Mouse (Mus musculus) neutrophil, adult 5-6 weeks (primary cell): ENCODE measurements around the gene Snrpc. TPM values are rescaled to one million over a fixed set of nuclear protein-coding genes. Genes with fewer than 3 reads are reported as not detected.

Source experiments
- ATAC-seq: fragments of 151-379, 151-347 bp; 2 replicates; pipeline ENCODE4 v1.8.0; 2017; ENCODE audit warnings: mild to moderate bottlenecking, moderate TSS enrichment; ENCODE audit not compliant: insufficient number of reproducible peaks, poor library complexity, low FRiP score, severe bottlenecking; ENCODE audit errors: extremely low read depth
- total RNA-seq: library from RNA; stranded (forward); fragments of 200-1000 nt; gene quantifications from 2 replicates; pipeline ENCODE4 v1.2.3, GENCODE M21; 2017

The Snrpc gene
- total RNA-seq, 1 experiment from 2014 or later, result 74.8 TPM

GRCm38 (mm10) chr17:27856265-27856797 lies 18.4 kb downstream of the Snrpc start, which contains the start of gene Uhrf1bp1:
Gene Uhrf1bp1 (plus strand): TSS chr17:27856441.
- peak; percentile 61 for ATAC-seq

DNA sequence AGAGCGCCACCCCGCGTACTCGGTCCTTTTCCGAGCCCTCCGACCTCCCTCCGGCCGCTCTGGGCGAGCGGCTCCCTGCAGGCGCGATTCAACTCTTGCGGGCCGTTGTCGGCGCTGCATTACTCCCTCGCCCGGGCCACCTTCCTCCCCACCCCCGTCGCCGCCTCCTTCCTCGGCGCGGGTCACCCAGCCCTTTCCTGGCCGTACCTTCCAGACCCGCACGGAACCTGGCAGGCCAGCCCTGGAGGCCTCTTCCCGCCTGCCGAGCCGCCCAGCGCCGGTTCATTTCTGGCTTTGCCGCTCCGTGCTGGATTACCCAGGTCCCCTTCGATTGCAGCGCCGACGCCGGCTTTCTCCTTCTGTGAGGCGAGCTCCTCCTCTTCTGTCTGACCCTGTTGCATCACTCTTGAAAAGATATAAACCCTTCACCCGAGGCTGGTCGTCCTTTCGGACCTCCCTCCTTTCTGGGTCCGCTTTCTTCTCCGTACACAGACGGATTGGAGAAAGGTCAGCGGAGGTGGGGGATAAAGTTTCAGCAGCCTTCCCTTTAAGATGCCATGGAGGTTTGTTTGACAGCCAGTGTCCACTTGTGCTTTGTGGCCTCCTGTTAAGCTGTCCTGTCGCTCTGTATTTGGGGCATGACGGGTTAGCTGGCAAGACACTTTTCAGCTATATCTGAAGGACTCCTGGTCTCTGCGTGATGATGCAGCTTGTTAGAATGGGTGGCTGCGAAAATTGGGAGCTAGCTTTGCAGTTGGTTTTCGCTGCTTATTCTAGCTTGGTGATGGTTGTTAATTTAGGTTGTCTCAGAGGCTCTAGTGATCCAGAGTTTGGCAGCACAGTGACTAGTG lies 19.1 kb downstream of the Snrpc start:
- ATAC-seq, result peak; percentile 15; the same call in 1 of the 2 replicates

DNA sequence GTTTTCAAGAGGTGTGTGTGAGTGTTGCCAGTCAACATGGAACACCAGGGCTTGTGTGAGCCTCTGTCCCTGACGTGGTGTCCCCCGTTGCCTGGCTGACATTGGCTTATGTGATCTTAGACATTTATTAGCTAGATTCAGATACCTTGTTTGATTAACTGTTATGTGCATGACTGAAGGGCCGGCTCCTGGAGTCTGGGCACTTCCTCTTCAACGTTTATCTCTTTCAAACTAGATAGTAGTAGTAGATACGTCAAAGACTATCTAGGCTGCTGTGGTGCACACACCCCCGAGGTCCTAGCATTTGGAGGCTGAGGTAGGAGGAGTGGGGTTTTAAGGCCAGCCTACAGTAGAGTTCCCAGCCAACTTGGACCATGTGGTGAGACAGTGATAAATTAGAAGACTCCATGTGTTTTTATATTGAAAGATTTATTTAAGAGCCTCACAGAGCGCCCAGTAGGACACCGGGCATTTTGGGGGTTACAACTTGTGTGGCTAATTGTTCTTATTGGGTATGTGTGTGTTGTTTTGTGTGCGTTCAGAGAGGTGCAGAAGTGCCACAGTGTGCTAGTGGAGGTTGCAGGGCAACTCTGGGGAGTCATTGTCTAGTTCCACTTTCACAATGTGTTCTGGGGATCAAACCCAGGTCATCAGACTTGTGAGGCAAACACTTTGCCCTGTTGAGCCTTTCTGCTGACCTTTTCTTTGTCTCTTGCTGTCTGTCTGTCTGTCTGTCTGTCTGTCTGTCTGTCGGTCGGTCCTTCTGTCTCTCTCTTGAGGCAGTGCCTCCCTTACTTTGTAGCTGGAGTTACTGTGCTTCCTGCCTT lies 19.9 kb downstream of the Snrpc start:
- ATAC-seq, result no peak

- ATAC-seq, result no peak
Observed at GRCm38 (mm10) chr17:27859131-27859530, 21.2 kb downstream of the Snrpc start.

- ATAC-seq, result no peak
Observed at GRCm38 (mm10) chr17:27865461-27865860, 27.5 kb downstream of the Snrpc start.

DNA sequence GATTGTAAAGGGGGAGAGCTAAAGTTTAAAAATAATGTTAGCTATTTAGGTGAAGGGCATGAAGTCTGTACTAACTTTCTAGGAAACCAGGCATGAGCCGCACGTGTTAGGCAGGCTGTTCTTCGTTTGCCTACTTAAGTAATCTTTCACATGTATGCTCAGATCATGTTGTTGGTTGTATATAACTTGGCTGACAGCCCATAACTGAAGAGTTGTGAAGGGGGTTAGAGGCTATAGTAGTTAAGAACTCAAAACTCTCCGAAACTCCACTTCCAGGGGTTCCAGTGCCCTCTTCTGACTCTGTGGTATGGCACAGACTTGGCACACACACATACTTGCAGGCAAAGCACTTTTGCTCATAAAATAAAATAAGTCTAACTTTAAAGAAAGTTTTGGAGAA lies 28.8 kb downstream of the Snrpc start:
- no peak for ATAC-seq

DNA sequence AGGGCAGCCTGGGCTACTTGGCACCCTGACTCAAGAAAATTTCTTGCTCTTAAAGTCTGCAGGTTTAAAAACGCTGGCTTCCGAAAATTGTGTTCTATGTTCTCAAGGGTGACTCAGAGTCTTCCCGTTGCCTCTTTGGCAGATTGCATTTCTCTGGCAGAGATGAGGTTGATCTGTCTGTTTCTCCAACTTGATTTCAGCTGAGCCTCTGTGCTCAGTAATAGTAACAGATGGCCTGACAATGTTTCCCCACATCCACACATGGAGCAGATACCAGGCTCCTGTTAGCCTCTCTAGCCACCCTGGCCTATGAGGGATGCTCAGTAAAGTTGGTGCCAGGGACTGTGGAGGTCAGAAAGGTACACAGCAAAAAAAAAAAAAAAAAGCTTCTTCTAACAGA lies 33.9 kb downstream of the Snrpc start:
- no peak for ATAC-seq

GRCm38 (mm10) chr17:27873583-27873982 lies 35.6 kb downstream of the Snrpc start:
- no peak for ATAC-seq

DNA sequence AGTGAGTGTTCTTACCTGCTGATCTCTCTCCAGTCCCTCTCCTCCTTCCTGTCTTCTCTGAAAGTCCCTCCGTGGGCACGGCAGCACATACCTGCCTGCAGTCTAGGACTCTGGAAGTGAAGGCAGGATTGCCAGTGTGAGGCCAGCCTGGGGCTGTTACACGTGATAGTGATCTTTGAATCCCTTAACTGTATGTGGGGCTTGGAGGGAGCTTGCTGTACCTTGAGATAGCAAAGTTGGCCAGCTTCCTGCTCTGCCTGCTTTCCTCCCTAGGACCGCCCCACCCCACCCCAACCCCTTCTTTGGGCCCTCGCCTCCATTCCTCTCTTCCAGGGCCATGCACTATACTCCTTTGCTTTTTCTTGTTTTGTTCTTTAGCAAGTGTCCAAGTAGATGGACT lies 36.6 kb downstream of the Snrpc start:
- ATAC-seq, result no peak

DNA sequence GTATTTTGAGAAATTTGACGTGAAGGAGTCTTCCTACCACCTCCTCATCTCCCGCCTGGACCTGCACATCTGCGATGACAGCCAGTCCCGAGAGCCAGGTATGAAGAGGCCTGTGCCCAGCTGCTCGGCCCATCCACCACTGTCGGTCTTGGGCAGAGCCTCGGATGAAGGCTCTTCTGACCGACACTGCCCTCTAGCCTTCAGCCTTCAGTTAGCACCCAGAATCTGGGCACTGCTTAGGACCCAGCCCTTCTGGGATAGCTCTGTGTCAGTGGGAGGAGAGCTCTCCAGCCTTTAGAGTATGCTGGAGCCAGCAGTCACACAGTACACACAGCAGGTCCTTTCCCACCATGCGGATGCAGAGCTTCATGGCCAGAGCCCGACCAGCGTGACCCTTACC lies 43.6 kb downstream of the Snrpc start:
- ATAC-seq, result no peak

DNA sequence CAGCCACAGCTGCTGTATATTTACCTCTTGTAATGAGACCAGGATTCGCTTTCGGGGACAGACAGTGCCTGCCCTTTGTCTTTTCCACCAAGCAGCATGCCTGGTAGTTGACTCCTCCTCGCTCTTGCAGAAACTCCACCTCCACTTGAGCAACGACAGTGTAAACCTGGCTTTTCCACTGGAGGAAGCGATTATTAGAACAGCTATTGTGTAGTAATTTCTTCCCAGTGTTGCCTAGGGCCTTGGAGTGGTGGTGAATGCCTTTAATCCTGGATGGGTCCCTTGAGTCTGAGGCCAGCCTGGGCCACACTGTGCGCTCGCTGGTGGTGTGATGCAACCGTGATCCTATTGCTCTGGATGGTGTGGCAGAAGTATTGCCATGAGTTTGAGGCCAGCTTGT lies 45.2 kb downstream of the Snrpc start:
- no peak for ATAC-seq

GRCm38 (mm10) chr17:27883994-27884393 lies 46.0 kb downstream of the Snrpc start:
- no peak for ATAC-seq

DNA sequence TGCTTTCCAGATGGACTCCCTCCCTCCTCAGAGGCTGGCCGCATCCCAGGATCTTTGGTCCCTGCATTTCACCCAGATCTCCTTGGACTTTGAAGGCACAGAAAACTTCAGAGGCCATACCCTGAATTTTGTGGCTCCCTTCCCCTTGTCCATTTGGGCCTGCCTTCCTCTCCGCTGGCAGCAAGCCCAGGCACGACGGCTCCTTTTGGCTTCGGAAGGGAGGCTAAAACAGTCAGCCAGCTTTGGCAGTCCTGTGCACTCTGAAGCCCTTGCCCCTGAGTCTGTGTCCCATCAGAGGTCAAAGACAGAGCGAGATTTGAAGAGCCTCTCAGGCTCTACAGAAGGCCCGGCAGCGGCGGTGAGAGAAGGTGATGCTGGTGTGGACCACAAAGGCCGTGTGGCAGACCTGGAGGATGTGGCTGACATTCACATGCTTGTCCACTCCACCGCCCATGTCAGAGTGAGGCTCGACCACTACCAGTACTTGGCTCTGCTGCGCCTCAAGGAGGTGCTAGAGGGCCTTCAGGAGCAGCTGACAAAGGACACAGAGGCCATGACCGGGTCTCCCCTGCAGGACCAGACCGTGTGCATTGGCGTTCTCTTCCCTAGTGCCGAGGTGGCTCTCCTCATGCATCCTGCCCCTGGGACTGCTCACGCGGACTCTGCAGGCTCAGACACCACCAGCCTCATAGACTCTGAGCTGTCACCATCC lies 48.7 kb downstream of the Snrpc start:
- ATAC-seq, result no peak

Other genes starting within 250 kb of the Snrpc start
- gene Nudt3, start 214.7 kb upstream of the Snrpc start, total RNA-seq, result 81.1 and 84.1 TPM in 2 replicates
- gene RPS10-NUDT3, start 202.9 kb upstream of the Snrpc start, total RNA-seq, result 39.0 TPM in 1 of 2 replicates, not detected in the other
- gene Rps10, start 201.5 kb upstream of the Snrpc start, total RNA-seq, result 1,097 and 1,122 TPM in 2 replicates
- gene Pacsin1, start 182.6 kb upstream of the Snrpc start, total RNA-seq, result 9.3 and 11.2 TPM in 2 replicates
- gene Spdef, start 109.2 kb upstream of the Snrpc start, total RNA-seq, result not detected in 2 replicates
- 76.8 and 81.2 TPM in 2 replicates for gene D17Wsu92e, start 17.5 kb upstream of the Snrpc start, total RNA-seq
- gene Uhrf1bp1, start 18.3 kb downstream of the Snrpc start, total RNA-seq, result 1.4 and 1.6 TPM in 2 replicates
- 30.6 and 31.7 TPM in 2 replicates for gene Anks1, start 71.2 kb downstream of the Snrpc start, total RNA-seq
- gene Taf11, start 71.7 kb downstream of the Snrpc start, total RNA-seq, result 20.4 and 52.5 TPM in 2 replicates
- 1.0 and 2.9 TPM in 2 replicates for gene Tcp11, start 242.5 kb downstream of the Snrpc start, total RNA-seq